ENCODE assay signal across 12 mouse cellular contexts in the genomic region with DNA sequence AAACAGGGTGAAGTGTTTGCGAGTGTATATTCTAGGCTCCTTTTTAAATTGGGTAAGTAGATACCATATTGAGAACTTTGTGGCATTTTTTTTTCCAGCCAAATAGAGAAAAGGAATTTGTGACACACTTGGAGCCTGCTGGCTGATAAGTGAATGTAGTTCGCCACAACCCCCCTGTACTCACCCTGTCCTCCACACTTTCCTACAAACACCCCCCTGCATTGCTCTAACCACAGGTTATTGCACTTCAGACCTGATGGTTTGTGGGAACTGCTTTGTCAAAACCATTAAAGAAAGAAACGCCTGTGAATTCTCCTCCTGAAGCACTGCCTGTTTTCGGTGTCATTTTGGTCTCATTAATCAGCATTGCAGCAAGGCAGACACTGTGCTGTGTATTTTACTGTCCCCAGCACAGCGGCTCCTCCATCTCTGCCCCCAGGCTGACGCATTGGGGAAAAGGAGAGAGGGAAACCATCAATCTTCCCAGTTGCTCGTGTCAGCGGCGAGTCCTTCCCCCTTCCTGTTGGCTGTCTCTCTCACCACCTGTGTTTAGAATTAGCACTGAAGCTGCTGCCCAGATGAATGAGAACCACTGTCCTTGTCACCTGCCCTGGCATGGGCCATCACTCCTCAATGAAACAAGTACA. TPM values are rescaled to one million over a fixed set of nuclear protein-coding genes. Genes with fewer than 3 reads are reported as not detected.
DNase-seq lines count a peak whose midpoint lies in the region; ATAC-seq and TF ChIP-seq lines count a peak whose summit lies in the region.
"Had no signal": no experiment of that assay in that cellular context is flagged by ENCODE, and none has a peak within 500 bp of the region (broad histone marks: within the 10 kb centered on the region; RNA-seq: fewer than 3 reads in every experiment).

No protein-coding gene starts in this region.

- H3K4me1 ChIP-seq in hindbrain, embryonic 13.5 days (replicated peaks): peaks cover 5% of the 10 kb centered on the region
- no peaks in the 10 kb centered on the region for H3K4me1 ChIP-seq in forebrain, embryonic 14.5 days (ENCODE audit: control insufficient read depth, insufficient read depth, low read length)

- peak; percentile 84 for ATAC-seq in hindbrain, embryonic 13.5 days (ENCODE audit: low FRiP score)
- peak; percentile 40; the same call in 1 of the 2 replicates for ATAC-seq in megakaryocyte progenitor cell, adult 5-6 weeks (replicated peaks; ENCODE audit: poor library complexity)
- no peak for ATAC-seq in forebrain, embryonic 14.5 days
- ATAC-seq: inflammation-experienced regulatory T-cells, adult 6 months had no signal

- no peaks in the 10 kb centered on the region for H3K36me3 ChIP-seq in hindbrain, embryonic 13.5 days
- no peaks in the 10 kb centered on the region for H3K36me3 ChIP-seq in forebrain, embryonic 14.5 days (ENCODE audit: control insufficient read depth, insufficient read depth, low read length)
- H3K36me3 ChIP-seq: liver, embryonic 15.5 days had no signal

- no peak overlapping the region for H3K4me3 ChIP-seq in gastrocnemius, adult 2 months
- H3K4me3 ChIP-seq in hindbrain, embryonic 13.5 days: no peak overlapping the region
- no peak overlapping the region for H3K4me3 ChIP-seq in forebrain, embryonic 14.5 days (ENCODE audit: low read depth, low read length)
- H3K4me3 ChIP-seq: liver, embryonic 15.5 days had no signal

- TF ChIP-seq CTCF in gastrocnemius, adult 2 months (IDR thresholded peaks at IDR 0.05): no peak

- peak overlapping the region; percentile 38 for H3K4me2 ChIP-seq in hindbrain, embryonic 13.5 days
- H3K4me2 ChIP-seq in forebrain, embryonic 14.5 days (ENCODE audit: low read length): no peak overlapping the region
- H3K4me2 ChIP-seq: liver, embryonic 15.5 days had no signal

- peak overlapping the region; percentile 35; the same call in 1 of the 2 replicates for H3K9ac ChIP-seq in hindbrain, embryonic 13.5 days
- no peak overlapping the region for H3K9ac ChIP-seq in forebrain, embryonic 14.5 days (ENCODE audit: low read length)
- H3K9ac ChIP-seq: liver, embryonic 15.5 days had no signal

- 44% methylated on average over 9 of the region's 9 CpGs for WGBS in hindbrain, embryonic 13.5 days
- 78% methylated on average over 9 of the region's 9 CpGs for WGBS in forebrain, embryonic 14.5 days

- intact Hi-C loops in gastrocnemius, adult 2 months (cut with DNase I): no loop called here
- intact Hi-C loops in gastrocnemius, postnatal 36 days (cut with DNase I): no loop called here

- DNase-seq in gastrocnemius, adult 2 months: peak; percentile 22
- DNase-seq in gastrocnemius, postnatal 36 days: no peak
- DNase-seq in 416B (ENCODE audit: low read depth): peak; percentile 36
- no peak for DNase-seq in cerebellum, adult 8-10 months
- DNase-seq in forebrain, embryonic 14.5 days (ENCODE audit: low spot score): no peak
- no peak for DNase-seq in right cerebral cortex, postnatal 14 days
- DNase-seq: adrenal gland, postnatal 14 days; cerebellum, postnatal 25 days had no signal

- H3K9me3 ChIP-seq in hindbrain, embryonic 13.5 days: no peaks in the 10 kb centered on the region
- H3K9me3 ChIP-seq in forebrain, embryonic 14.5 days (replicated peaks; ENCODE audit: control insufficient read depth, low read length): no peaks in the 10 kb centered on the region
- H3K9me3 ChIP-seq: liver, embryonic 15.5 days had no signal

- H3K27me3 ChIP-seq in hindbrain, embryonic 13.5 days: no peaks in the 10 kb centered on the region
- H3K27me3 ChIP-seq in forebrain, embryonic 14.5 days (replicated peaks; ENCODE audit: control insufficient read depth, insufficient read depth, low read length): no peaks in the 10 kb centered on the region
- H3K27me3 ChIP-seq: liver, embryonic 15.5 days had no signal

- no peak overlapping the region for H3K27ac ChIP-seq in gastrocnemius, adult 2 months
- no peak overlapping the region for H3K27ac ChIP-seq in hindbrain, embryonic 13.5 days
- H3K27ac ChIP-seq in forebrain, embryonic 14.5 days (ENCODE audit: low read depth, low read length): no peak overlapping the region
- H3K27ac ChIP-seq: liver, embryonic 15.5 days had no signal

RNA-seq across cellular contexts. Expression of gene Wars2, which starts 33.9 kb away (rescaled TPM):
- 1 to 10 TPM; 5.3 to 7.8 TPM for total RNA-seq in gastrocnemius, adult 2 months (2021)
- total RNA-seq in gastrocnemius, postnatal 36 days (2021): 1 to 10 TPM; 5.5 to 5.8 TPM
- polyA plus RNA-seq in hindbrain, embryonic 13.5 days (2015; fragmentation: Nextera tagmentation; extraction: Ambion mirVana): 4.6 and 5.1 TPM in 2 replicates
- 3.8 TPM in 2 replicates for total RNA-seq in megakaryocyte progenitor cell, adult 5-6 weeks (2015)
- 5.5 and 8.9 TPM in 2 replicates for total RNA-seq in megakaryocyte progenitor cell, adult 5-6 weeks (2017)
- 4.9 and 5.6 TPM in 2 replicates for polyA plus RNA-seq in forebrain, embryonic 14.5 days (2014; fragmentation: Nextera tagmentation; extraction: Ambion mirVana)

Comparison
In these comparisons a context has a peak if more than half of its experiments do, and no peak if none do; other contexts are left out.
1. DNase-seq: peak in gastrocnemius, adult 2 months (single experiment) and 416B (single experiment); none in gastrocnemius, postnatal 36 days (0 of 2), cerebellum, adult 8-10 months (single experiment), forebrain, embryonic 14.5 days (single experiment) and right cerebral cortex, postnatal 14 days (single experiment).